Mouse (Mus musculus): ENCODE measurements around the gene Rasgrf2.

Rasgrf2 gene

GRCm38 (mm10) chr13:91884714-91885386, 246.6 kb downstream of the Rasgrf2 start:
- DNase-seq (ENCODE audit: low read depth, low spot score): no peak

DNA sequence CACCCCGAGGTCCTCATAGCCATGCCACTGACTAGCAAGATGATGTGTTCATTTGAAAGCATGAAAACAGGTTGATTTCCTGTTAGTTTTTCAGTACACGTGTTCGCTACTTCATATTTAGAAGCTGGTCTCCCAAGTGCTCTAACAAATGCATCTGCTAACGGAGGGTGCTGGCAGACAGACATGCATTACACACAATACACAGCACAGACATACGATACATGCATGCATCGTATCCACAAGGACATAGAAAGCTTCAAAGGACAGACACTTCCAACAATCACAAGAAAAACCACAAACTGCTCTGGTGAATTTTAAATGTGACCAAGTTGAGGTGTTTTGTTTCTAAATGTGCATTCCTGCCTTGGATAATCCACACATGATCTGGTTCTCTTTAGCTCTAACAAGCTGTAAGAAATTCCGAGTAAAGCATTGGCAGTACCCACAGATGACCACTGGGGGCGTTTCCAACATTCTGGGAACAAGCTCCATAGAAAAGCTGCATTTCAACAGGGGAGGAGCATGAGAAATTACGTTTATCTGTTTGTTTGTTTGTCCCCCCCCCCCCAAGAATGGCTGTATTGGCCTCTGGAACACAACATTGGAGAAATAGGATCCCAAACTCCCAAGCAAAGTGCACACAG, 249.5 kb downstream of the Rasgrf2 start:
- DNase-seq (ENCODE audit: low read depth, low spot score): no peak

GRCm38 (mm10) chr13:91880256-91880655, 251.2 kb downstream of the Rasgrf2 start:
- no peak for DNase-seq (ENCODE audit: low read depth, low spot score)

- no peak for DNase-seq (ENCODE audit: low read depth, low spot score)
Observed at GRCm38 (mm10) chr13:91877996-91878395, 253.5 kb downstream of the Rasgrf2 start.

GRCm38 (mm10) chr13:91877350-91877749, 254.1 kb downstream of the Rasgrf2 start:
- no peak for DNase-seq (ENCODE audit: low read depth, low spot score)

DNA sequence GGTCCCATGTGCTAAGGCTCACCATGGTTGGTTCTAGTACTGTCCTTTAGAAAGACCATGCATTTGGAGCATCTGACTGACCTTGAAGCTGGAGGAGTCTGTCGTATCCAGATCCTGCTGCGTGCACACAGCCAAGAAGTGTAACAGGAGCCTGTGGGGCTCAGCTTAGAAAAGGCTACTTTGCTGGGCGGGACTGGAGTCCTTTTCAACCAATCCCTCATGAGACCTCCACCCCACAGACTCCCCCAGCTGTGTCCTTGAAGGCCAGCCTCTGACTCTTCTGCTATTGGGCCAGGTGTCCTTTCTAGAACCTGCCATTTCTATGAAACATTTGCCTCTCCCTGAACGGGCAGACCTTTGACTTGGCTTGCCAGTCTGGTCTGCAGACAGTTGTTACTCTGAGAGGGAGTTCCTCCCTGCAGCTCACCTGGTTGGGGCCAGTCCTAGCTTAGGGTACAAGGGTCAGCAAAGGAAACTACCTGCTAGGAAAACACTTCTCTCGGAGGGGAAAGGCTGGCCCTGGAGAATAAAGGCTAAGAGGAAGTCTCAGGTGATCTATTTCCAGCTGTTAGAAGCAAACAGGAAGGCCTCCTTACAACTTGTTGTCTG, 254.6 kb downstream of the Rasgrf2 start, which contains the start of gene Ckmt2:
Gene Ckmt2 (minus strand): TSS at position 145 of the 609 bp plus-strand sequence.
- DNase-seq (ENCODE audit: low read depth, low spot score): no peak

- DNase-seq (ENCODE audit: low read depth, low spot score): no peak
Observed at GRCm38 (mm10) chr13:91875581-91875980, 255.9 kb downstream of the Rasgrf2 start.

- no peak for DNase-seq (ENCODE audit: low read depth, low spot score)
Observed at GRCm38 (mm10) chr13:91874565-91874964, 256.9 kb downstream of the Rasgrf2 start.

GRCm38 (mm10) chr13:91873734-91874329, 257.6 kb downstream of the Rasgrf2 start:
- no peak for DNase-seq (ENCODE audit: low read depth, low spot score)

DNA sequence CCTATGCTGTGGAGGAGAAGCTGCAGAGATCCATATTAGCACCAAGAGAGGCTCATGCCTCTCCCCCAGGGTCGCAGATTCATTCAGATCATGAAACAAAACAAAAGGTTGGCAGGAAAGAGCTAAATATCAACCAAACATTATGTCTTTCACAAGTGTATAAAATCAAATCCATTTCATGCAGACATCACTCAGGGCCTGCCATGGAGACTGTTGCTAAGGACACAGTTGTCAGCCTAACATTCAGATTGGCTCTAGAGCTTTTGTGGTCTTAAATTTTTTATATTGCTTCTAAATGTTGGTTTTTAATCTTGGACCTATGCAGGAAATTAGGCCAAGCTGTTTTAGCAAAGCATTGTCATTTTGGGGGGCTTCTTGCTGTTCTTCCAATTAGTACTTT, 262.9 kb downstream of the Rasgrf2 start:
- DNase-seq (ENCODE audit: low read depth, low spot score): no peak

DNA sequence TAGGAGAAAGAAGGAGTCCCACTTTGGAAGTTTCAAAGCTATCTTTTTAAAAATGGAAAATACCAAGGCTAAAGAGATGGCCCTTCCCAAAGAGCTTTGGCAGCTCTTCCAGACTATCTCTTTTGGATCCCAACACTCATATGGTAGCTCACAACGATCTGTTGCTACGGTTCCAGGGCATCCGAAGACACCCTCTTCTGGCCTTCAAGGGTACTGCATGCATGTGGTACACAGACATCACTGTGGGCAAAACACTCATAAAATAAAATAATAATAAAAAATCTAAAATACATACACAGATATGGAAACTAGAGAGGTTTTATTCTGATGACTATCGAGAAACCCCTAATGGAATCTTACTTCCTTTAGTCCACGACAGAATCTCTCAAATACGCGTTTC, 272.6 kb downstream of the Rasgrf2 start:
- DNase-seq (ENCODE audit: low read depth, low spot score): no peak

DNA sequence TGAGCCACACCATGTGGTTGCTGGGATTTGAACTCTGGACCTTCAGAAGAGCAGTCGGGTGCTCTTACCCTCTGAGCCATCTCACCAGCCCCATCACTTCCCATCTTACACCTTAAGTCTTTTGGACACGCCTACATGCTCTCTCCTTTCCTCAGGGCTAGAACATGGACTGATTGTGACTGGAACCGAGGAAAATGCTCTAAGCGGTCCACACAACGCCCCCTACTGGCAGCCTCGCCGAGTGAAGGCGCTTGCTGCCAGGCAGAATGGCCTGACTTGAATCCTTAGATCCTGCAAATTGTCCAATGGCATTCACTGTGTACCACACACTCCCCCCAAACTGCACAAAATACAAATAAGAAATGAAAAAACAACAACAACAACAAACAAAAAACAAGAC, 274.0 kb downstream of the Rasgrf2 start:
- DNase-seq (ENCODE audit: low read depth, low spot score): no peak

DNA sequence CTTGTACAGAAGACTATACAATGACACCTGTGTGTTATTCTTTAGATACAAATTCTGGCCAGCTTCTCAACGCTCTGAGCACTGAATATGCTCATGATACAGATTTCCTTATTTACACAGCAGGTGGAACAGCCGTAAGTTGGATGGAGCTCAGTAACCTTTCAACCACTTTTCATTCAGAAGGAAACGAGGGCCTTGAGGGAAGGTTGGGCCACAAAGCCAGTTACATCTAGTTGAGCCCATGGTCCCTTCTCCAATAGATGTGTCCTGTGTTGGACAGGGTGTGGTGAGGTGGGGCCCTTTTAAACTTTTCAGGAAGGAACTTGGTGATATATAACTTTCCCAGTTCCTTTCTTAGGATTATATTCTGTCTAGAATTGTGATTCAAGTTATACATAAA, 277.0 kb downstream of the Rasgrf2 start:
- DNase-seq (ENCODE audit: low read depth, low spot score): no peak

Data from brain, embryonic 18.5 days (tissue).